Mouse (Mus musculus) liver, embryonic 15.5 days (tissue): Measurements from ENCODE around the gene Vmn2r112. TPM values are rescaled to one million over a fixed set of nuclear protein-coding genes. Genes with fewer than 3 reads are reported as not detected.
"Not testable (repeated sequence)": the region's sequence is repeated elsewhere in the genome, so short reads cannot be mapped to it uniquely, and the experiment has no call there.

Experiments used
- ATAC-seq: fragments of 200-750 bp; cut with Nextera tagmentation; 2 replicates; pipeline ENCODE4 v1.8.0; 2017; ENCODE audit warnings: moderate number of reproducible peaks, mild to moderate bottlenecking, moderate library complexity; ENCODE audit not compliant: insufficient read depth
- H3K27ac ChIP-seq: fragments of 300-500 bp; sonication (generic); replicated peaks from 2 replicates; pipeline ENCODE4 v1.5.1; 2015; ENCODE audit warnings: mild to moderate bottlenecking, inconsistent platforms
- H3K27me3 ChIP-seq: fragments of 300-500 bp; sonication (generic); 2 replicates; pipeline ENCODE4 v1.6.1; 2015; ENCODE audit warnings: mild to moderate bottlenecking, inconsistent platforms
- H3K36me3 ChIP-seq: fragments of 300-500 bp; sonication (generic); replicated peaks from 2 replicates; pipeline ENCODE4 v1.6.1; 2015; ENCODE audit warnings: moderate library complexity, mild to moderate bottlenecking, inconsistent platforms
- H3K4me1 ChIP-seq: fragments of 300-500 bp; sonication (generic); replicated peaks from 2 replicates; pipeline ENCODE4 v1.6.1; 2015; ENCODE audit warnings: inconsistent platforms
- H3K4me2 ChIP-seq: fragments of 300-500 bp; sonication (generic); 2 replicates; pipeline ENCODE4 v1.6.1; 2015; ENCODE audit warnings: moderate library complexity, mild to moderate bottlenecking, inconsistent platforms
- H3K4me3 ChIP-seq: fragments of 300-500 bp; sonication (generic); replicated peaks from 2 replicates; pipeline ENCODE4 v1.5.1; 2015; ENCODE audit warnings: mild to moderate bottlenecking, inconsistent platforms
- H3K9ac ChIP-seq: fragments of 300-500 bp; sonication (generic); 2 replicates; pipeline ENCODE4 v1.6.1; 2015; ENCODE audit warnings: moderate library complexity, mild to moderate bottlenecking, inconsistent platforms
- H3K9me3 ChIP-seq: fragments of 300-500 bp; sonication (generic); replicated peaks from 2 replicates; pipeline ENCODE4 v1.6.1; 2016; ENCODE audit warnings: inconsistent platforms
- WGBS: fragments of 180-500 bp; shearing (Covaris S2); methylation state at CpG from one replicate; pipeline ENCODE4 v1.1.7; 2015; ENCODE audit warnings: mixed read lengths; ENCODE audit not compliant: insufficient replicate concordance; 5-methylcytosine and 5-hydroxymethylcytosine counted together
- polyA plus RNA-seq: library from polyadenylated mRNA; unstranded; fragments of >200 nt; fragmentation: Nextera tagmentation; extraction: Ambion mirVana; gene quantifications from 2 replicates; pipeline ENCODE4 v1.2.1, GENCODE M21; 2015

Gene Vmn2r112
- polyA plus RNA-seq: not detected in 2 replicates

DNA sequence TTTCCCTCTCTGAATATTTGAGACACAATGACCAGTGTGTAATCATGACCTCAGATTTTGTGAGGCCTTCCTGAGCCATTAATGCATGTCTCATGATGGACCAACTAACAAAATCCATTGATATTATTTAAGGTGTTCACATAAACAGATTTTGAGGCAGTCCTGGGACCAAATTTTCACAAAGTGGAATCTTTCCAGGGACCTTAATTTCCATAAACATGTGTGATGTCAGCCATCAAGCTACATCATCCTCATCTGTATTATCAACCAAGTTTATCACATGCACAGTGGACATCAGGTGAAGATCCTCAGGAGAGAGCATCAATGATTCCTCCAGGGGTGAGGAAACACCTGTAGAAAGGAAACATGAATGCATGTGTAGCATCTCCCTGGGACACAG lies at the start of gene Vmn2r112:
Gene Vmn2r112, plus strand, starts transcription at position 301 of the 400 bp plus-strand sequence.
- ATAC-seq, H3K36me3 ChIP-seq, H3K4me2 ChIP-seq, H3K27me3 ChIP-seq, H3K4me1 ChIP-seq, H3K27ac ChIP-seq, H3K4me3 ChIP-seq, H3K9ac ChIP-seq, H3K9me3 ChIP-seq: not testable (repeated sequence)

DNA sequence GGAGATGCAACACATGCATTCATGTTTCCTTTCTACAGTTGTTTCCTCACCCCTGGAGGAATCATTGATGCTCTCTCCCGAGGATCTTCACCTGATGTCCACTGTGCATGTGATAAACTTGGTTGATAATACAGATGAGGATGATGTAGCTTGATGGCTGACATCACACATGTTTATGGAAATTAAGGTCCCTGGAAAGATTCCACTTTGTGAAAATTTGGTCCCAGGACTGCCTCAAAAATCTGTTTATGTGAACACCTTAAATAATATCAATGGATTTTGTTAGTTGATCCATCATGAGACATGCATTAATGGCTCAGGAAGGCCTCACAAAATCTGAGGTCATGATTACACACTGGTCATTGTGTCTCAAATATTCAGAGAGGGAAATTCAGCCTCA lies 27.4 kb upstream of the Vmn2r112 start, which contains the start of gene Vmn2r111:
Gene Vmn2r111, minus strand, starts transcription at position 101 of the 400 bp plus-strand sequence.
- not testable (repeated sequence) for H3K36me3 ChIP-seq, H3K27me3 ChIP-seq, H3K4me1 ChIP-seq, H3K4me3 ChIP-seq, H3K9me3 ChIP-seq, H3K27ac ChIP-seq, ATAC-seq, H3K4me2 ChIP-seq, H3K9ac ChIP-seq
- 32% methylated on average over 1 of the region's 1 CpGs for WGBS

DNA sequence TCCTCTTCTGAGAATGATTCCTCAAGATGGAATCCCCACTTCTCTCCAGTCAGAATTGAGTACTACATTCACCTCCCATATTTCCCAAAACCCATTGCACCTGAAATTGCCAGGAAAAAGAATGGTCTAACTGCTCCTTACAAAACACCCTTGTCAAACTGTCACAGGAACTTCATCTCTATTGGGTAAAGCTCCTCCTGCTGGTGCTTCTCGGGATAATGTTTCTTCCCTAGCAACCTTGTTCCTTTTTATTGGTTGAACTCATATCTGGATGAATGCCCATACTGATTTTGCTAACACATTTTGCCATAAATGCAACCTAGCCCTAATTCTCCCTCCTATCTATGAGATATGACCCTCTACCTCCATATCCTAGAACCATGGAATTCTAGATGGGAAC lies 29.9 kb downstream of the Vmn2r112 start:
- no peak overlapping the region for H3K27ac ChIP-seq
- H3K27me3 ChIP-seq: no peaks in the 10 kb centered on the region
- H3K4me1 ChIP-seq: no peaks in the 10 kb centered on the region
- no peak overlapping the region for H3K4me2 ChIP-seq
- WGBS: 41% methylated on average over 1 of the region's 1 CpGs
- no peaks in the 10 kb centered on the region for H3K36me3 ChIP-seq
- no peak overlapping the region for H3K9ac ChIP-seq
- no peak overlapping the region for H3K4me3 ChIP-seq
- ATAC-seq: no peak
- 0 out of 2 replicates have a peak, but pooled peaks cover 2% of the 10 kb centered on the region for H3K9me3 ChIP-seq

Other genes with a start within 250 kb of the Vmn2r112 start
- gene Zfp944, start 239.6 kb upstream of the Vmn2r112 start, polyA plus RNA-seq: 5.0 and 5.2 TPM in 2 replicates
- 3.3 and 3.5 TPM in 2 replicates for gene Zfp758, start 239.5 kb upstream of the Vmn2r112 start, polyA plus RNA-seq
- 2.4 and 2.6 TPM in 2 replicates for gene Zfp946, start 176.7 kb upstream of the Vmn2r112 start, polyA plus RNA-seq
- not detected in 2 replicates for gene Vmn2r111, start 27.5 kb upstream of the Vmn2r112 start, polyA plus RNA-seq